Mouse (Mus musculus) brain, embryonic 14.5 days (tissue): ENCODE results near the gene Adgre1.

Experiments used
- CTCF ChIP-seq: fragments of 200-500 bp; IDR thresholded peaks from 2 replicates; pipeline ENCODE4 v1.5.1; 2012; ENCODE audit warnings: inconsistent platforms, mild to moderate bottlenecking, moderate library complexity, borderline replicate concordance; ENCODE audit not compliant: insufficient read depth, insufficient read length; ENCODE audit errors: extremely low read depth
- POLR2A ChIP-seq: fragments of 200-500 bp; IDR thresholded peaks from 2 replicates; pipeline ENCODE4 v1.6.1; 2012; ENCODE audit warnings: mild to moderate bottlenecking, inconsistent platforms, borderline replicate concordance; ENCODE audit not compliant: poor library complexity, insufficient read depth, insufficient read length, severe bottlenecking; ENCODE audit errors: extremely low read depth

DNA sequence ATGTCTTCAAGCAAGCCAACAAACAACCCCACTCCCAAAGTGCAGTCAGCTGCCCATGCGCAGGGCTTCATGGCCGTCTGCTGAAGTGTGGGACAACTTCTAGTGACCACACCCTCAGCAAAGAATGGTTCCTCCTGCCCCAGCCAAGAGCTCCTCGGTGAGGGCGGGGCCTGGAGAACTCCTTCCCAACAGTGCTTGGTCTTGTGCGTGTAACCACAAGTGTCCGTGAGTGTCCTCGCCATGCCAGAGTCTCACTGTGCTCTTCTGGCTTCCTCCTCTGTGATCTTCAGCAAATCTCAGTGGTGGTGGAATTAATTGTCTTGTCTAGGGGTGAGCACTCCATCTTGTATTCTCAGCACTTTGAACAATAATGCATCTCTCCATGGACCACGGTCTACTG, 27.5 kb upstream of the Adgre1 start:
- TF ChIP-seq CTCF (no peak), POLR2A (no peak)
